Mouse (Mus musculus) T-helper 1 cell (primary cell): ENCODE measurements around the gene Tmem123.

Experiments used
- in situ Hi-C: fragments of 300-600 bp; cut with MboI, MseI; formaldehyde crosslinking; loops from one replicate; pipeline ENCODE4 v1.15.1; 2025; ENCODE audit warnings: high pct_unique_total_duplicates

The Tmem123 gene

DNA sequence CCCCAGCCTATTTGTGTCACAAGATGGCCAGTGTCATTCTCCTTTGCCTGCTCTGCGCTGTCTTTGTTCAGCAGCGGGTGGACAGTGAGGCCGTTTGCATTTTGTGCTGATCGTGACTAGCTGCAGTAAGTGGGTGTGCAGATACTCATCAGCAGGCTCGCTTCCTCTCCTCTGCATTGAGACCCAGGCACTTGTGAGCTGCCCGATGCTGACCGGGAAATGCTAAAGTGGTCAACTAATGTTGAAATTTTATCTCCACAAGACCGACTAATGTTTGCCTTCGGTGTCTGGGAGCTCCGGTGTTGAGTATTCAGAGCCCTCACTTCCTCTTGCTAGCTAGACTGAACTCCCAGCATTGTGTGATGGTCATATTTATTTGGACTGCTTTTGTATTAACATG, 10.7 kb downstream of the Tmem123 start:
- in situ Hi-C loops = no loop called here

DNA sequence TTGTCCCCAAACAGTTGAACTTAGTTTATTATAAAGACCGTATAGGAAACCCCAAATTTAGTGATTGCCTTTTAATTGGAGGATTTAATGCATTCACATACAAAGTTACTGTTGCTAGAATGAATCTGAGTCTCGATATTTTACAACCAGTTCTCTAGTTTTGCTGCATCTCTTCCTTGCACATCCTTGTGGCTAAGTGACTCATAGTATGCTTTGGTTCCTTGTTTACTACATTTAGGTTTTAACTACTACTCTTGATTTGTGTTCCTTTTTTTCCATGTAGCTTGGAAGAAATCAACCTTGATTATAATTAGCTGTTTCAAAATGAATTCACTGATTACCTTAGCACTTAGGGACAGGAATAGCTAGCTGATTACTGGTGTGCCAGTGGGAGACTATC, 11.2 kb downstream of the Tmem123 start:
- in situ Hi-C loops = loop anchor here (5.0 kb wide), 1 partner anchor 67 kb away; no protein-coding TSS in a partner anchor

DNA sequence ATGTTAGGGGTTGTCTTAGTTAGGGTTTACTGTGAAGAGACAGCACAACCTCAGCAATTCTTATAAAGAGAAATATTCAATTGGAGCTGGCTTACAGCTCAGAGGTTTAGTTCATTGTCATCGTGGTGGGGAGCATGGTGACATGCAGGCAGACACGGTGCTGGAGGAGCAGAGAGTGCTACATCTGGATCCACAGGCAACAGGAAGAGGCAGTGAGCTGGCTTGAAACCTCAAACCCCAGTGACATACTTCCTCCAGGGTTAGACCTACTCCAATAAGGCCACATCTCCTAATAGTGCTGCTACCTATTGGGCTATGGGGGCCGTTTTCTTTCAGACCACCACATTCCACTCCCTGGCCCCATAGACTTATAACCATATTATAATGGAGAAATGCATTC, 12.1 kb downstream of the Tmem123 start:
- in situ Hi-C loops = loop anchor here (5.0 kb wide), 1 partner anchor 66 kb away; no protein-coding TSS in a partner anchor

DNA sequence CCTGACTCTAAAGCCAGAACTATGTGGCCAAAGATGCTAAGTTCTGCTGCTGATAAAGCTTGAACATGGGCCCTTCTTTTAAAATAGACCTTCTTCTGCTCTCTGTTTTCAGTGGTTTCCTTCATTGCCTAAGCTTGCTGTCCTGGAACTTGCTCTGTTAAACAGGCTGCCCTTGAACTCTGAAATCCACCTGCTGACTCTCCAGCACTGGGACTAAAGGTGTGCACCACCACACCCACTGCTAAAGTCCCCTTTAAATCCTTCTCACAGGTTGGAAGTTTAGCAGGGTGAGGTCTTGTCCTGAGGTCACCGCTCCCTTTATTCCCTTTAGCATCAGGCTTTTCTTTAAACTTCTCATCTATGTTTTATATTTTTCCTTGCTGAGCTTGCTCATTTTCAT, 13.1 kb downstream of the Tmem123 start:
- in situ Hi-C loops = loop anchor here (5.0 kb wide), 1 partner anchor 65 kb away; no protein-coding TSS in a partner anchor

DNA sequence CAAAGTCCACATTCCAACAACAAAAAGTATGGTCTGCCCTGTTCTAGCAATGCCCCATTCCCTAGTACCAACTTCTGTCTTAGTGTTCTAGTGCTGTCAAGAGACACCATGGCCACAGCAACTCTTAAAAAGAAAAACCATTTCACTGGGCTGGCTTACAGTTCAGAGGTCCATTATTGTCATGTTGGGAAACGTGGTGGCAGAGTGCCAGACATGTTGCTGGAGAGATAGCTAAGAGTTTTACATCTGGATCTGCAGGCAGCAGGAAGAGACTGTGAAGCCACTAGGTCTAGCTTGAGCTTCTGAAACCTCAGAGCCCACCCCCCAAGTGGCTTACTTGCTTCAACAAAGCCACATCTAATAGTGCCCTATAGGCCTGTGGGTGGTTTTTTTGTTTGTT, 13.8 kb downstream of the Tmem123 start:
- in situ Hi-C loops = loop anchor here (5.0 kb wide), 1 partner anchor 65 kb away; no protein-coding TSS in a partner anchor

DNA sequence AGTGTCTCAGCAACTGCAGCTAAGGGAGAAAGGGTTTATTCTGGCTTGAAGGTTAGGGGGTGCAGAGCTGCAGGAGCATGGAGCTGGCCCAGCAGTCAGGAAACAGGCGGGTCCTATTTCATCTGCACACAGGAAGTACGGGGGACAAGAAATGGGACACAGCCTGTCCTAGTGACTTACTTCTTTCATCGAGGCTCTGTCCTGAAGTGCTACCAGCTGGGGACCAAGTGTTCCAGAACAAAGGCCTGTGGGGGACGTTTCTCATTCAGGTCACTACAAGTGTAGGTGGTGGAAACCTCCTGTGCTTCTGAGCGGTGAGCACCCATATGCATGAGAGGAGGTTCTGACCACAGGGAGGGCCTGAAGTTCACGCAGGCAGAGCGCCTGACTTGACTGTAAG, 14.9 kb downstream of the Tmem123 start:
- in situ Hi-C loops = loop anchor here (5.0 kb wide), 1 partner anchor 64 kb away; no protein-coding TSS in a partner anchor

DNA sequence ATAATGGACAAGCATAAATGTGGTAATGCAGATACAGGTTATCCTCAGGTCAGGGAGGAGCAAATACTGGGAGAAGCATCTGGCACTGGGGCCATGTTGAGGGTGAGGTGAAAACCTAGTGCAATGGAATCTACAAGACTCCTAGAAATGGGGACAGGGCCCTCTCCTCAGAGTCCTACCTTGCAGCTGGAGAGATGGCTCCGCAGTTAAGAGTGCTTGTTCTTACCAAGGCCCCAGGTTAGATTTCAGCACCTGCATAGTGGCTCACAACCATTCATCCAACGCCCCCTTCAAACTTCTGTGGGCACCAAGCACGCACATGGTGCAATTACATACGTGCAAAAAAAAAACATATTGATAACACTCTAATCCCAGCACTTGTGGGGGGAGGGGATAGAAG, 15.9 kb downstream of the Tmem123 start:
- in situ Hi-C loops = loop anchor here (5.0 kb wide), 1 partner anchor 63 kb away; no protein-coding TSS in a partner anchor

DNA sequence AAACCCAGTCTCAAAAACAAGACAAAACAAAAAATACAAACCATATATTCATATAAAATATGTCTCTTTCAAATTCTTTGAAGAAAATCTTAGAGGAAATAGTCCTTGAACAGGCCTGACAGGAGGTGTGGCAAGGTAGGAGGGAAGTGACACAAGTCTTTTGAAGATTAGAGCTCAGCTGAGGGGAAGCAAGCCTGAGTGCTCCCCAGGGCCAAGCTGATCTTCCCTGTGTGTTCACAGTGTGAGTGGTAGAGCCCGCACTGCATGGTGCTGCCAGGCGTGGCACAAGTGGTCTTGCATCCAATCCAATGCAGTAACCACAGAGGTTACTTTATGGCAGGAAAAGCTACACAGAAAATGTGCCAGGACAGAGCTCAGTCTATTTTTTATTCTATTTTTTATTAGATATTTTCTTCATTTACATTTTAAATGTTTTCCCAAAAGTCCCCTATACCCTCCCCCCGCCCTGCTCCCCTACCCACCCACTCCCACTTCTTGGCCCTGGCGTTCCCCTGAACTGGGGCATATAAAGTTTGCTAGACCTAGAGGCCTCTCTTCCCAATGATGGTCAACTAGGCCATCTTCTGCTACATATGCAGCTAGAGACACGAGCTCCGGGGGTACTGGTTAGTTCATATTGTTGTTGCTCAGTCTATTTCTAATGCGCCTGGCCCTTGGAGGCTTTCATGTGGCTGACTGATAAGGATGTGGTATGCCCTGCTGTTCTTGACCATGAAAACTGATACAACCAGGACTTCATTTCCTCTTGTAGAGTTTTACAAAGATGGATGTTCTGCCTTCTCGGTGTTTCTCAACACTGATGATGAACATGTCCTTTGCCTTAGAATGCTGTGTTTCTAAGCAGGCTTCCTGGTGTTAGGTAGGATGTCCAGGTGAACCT, 16.7 kb downstream of the Tmem123 start:
- in situ Hi-C loops = no loop called here

DNA sequence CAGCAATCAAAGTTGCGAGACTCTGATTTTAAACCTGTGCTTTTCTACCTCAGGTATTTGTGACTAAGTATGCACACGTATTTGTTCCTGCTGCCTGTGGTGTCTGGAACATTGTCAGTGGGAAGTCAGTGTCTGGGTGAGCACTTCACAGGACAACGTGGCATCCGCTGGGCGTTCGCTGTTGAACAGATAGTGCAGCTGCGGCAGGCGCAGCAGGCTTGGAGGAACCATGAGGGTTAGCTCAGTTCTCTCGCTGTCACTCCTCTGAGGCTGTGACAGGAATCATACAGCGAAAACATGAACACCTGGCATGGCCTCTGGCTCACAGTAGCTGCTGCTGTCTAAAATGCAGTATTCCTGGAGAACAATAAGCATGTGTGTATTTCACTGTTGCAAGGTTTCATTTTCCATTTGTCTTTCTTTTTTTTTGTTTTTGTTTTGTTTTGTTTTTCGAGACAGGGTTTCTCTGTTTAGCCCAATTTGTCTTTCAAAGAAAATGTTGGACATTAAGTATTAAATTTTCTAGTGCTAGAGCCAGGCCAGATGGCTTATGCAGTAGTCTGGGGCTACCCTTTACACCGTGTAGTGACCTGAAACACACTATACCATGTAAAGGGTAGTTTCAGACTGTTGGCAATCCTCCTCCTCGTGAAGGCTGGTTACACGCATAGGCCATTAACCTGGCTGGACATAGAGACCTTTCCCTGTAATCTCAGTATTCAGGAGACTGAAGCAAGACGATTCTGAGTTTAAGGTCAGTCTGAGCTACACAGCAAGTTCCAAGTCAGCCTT, 20.2 kb downstream of the Tmem123 start:
- in situ Hi-C loops = no loop called here

DNA sequence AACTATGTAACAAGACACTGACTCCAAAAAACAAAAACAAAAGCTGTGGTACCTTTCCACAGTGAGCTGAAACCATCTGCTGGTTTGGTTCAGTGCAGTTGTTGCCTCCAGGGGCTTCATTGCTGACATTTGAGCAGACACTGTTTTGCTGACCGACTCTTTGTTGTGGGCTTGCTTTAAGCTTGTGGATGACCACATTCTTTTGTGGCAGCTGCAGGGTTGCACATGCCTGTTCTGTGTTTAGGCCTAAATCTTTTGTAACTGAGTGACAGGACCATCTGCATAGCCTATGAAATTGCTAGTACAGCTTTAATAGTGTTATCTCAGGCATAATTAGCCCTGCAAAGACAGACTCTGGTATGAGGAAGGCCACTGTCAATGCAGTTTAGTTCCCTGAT, 20.8 kb downstream of the Tmem123 start:
- in situ Hi-C loops = no loop called here

DNA sequence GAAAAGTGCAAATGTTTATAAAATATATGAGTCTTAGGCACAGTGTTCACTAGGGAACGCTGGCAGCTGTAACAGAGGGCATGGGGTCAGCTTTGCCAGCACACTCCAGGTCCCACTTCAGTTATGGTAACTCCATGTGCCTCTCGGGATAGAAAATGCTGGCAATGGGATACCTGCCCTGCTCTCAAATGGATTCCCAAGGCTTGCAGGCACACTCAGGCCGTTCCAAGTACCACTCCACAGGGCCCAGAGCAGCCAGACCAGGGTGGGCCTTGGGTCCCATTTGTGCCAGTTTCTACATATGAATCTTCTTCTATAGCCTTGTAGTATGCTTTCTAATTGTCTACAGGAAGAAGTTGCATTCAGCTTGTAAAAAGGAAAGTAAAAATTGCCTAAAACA, 21.6 kb downstream of the Tmem123 start:
- in situ Hi-C loops = no loop called here

DNA sequence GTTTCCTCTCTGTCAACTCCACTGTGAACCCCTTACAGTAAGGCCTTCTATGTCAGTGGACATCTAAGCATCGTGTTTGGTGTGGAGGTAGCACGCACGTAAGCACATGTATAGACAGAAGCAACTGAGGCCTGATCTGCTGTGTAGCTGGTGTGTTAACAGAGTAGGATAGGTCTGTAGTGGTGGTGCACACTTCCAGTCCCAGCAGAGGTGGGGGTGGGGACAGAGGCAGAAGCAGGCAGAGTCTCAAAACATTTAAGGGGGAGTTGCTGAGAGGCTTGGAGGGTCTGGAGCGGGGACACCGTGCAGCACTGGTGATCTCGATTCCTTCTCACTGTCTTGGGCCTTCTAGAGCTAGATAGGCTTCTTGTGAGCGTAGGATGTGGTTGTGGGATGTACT, 22.2 kb downstream of the Tmem123 start:
- in situ Hi-C loops = no loop called here

DNA sequence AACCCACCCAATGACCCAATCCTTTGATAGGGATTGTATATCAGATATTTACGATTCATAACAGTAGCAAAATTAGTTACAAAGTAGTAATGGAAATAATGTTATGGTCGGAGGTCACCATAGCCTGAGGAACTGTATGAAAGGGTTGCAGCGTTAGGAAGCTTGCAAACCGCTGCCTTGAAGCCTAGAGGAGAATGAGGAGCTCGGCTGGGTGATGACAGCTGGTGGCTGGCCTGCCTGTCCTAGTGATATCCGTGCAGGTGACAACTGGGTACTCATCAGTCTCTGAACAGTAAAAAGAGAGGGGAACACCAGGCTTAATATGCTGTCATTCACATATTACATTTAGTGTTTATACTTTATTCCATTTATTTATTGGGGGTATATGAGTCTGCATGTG, 24.6 kb downstream of the Tmem123 start:
- in situ Hi-C loops = no loop called here

DNA sequence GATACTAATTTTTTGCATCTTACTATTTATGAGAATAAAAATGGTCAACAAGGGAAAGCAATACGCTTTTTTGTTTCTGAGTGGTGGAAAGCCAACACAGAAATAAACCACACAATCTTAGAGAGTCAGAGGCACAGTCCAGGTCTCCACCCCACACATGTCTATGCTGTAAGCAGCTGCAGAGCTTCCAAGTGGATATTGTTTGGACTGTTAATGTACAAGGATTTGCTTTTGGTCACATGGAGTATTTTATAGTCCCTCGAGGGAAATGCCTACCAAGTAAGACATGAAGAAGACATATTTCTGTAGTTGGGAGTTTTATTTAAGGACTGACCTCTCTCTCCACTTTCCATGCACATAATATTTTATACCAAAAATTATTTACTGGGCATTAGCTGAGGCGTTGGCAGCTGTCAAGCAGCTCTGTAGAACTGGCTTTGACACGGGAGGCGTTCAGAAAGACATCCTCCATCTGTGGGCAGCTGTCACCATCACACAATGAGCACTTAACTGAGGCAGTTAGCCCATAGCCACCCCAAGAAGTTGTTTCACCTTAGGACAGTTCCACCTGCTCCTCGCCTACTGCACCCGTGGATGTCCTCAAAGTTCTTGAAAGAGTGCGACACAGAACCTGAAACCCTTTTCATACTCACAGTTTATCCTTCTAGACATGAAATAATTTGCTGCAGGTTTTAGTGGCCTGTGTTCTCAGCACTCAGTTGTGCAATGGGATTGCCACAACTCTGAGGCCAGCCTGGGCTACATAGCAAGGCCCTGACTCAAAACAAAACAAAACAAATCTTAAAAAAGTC, 26.1 kb downstream of the Tmem123 start:
- in situ Hi-C loops = no loop called here

DNA sequence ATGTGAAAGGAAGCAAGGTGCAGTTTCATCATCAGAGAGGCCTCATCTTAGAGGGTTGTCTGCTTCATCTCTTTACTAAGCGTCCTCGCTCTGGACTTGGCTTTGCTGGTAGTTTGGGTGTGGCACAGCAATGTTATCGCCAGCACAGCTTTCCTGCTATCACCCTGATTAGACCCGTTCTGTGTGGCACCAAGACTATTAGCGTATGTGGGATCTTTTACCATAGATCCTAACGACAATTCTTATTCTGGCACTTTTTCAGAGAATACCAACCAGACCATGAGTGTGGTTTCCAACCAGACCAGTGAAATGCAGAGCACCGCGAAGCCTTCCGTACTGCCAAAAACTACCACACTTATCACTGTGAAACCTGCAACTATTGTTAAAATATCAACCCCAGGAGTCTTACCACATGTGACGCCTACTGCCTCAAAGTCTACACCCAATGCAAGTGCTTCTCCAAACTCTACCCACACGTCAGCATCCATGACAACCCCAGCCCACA, 26.8 kb downstream of the Tmem123 start:
- in situ Hi-C loops = no loop called here

DNA sequence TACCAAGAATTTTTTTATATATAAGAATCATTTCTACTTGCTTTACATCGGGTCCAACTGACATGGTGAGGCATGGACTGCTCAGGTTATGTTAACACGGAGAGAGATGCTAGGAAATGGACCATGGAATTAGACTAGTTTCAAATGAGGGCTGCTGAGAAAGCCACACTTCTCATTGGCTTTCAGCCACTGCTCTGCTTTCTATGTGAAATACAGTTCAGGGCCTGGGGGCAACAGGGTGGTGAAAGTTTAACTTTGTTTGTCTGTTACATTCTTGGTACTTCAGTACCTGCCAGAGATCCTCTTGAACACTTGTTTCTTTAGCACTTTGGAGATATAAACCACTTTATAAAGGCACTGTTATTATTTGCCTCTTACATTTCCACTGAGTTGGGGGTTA, 29.7 kb downstream of the Tmem123 start:
- in situ Hi-C loops = no loop called here

DNA sequence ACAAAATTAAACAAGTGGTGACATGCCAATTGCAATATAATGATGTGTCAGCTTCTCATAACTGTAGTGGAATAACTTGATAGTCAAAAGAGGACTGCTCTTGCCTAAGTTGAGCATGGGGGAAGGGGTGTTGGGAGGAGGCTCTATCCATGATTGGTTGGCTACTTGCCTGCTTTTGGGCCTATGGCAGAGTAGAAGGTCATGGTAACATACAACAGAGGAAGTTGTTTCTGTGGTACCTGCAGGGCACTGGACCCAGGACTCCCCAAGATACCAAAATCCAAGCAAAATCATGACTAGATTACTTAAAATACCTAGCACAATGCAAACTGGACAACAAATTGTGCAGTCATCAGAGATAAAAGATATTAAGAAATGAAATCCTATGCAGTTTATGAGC, 31.7 kb downstream of the Tmem123 start:
- in situ Hi-C loops = no loop called here

DNA sequence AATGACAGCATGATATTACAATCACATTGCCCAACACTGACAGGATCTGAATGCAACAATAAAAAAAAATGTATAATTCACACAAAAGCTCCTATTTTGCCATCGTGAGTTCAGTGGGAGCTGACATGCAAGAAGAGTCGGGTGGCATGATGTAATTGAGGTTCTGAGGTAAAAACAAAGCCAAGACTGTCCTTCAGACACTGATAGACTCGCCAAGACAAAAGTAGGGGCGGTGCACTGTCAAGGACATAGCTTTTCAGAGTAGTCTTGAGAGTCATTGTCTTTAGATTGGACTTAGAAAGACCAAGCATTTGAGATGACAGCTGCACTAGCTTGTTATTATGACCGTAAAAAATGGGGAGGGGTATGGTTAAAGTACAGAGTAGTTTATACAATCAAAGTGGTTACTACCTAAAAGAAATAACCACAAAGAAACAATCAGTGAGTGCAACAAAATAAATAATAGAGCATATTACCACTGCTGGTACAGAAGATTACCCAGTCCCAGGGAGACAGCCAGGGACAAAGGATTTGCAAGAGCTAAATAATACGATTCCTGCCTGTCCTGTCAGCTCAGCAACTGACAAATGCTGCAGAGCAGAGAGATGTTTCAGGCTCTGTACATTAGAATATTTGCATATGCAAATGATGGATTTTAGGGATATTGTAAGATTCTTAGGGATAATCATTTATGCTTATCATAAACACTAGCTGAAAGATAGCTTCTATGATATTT, 32.5 kb downstream of the Tmem123 start:
- in situ Hi-C loops = no loop called here

DNA sequence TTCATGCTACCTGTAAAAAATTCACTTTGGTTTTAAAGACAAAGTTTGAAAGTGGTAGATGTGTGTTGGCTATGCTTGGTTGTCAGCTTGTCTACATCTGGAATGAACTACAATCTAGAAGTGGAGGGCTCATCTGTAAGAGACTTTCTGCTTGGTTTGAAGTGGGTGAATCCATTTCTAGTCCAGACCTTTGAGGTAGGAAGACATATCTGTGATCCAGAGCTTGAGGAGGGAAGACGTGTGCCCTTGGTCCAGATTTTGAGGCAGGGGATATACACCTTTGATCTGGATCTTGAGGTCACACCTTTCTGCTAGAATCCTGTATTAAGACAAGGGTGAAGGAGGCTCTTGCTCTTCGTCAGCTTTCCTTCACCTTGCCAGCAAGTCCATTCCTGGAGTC, 33.7 kb downstream of the Tmem123 start:
- in situ Hi-C loops = no loop called here

DNA sequence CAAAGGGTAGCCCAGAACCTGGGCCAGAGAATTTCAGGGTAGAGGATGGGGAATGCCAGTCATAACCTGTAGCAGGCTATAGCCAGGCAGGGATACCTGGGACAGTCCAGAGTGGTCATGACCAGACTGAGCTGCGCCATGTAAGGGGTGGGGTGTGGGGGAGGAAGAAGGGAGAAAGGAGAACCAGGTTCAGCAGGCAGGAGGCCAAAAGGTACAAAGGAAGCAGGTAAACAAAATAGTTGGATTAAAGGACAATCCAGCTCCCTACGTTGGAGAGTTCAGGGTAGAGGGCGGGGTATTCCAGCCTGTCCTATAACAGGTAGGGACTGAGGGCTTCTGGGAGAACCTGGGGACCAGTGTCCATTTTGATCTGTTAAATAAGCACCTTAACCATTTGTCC, 34.7 kb downstream of the Tmem123 start:
- in situ Hi-C loops = no loop called here

DNA sequence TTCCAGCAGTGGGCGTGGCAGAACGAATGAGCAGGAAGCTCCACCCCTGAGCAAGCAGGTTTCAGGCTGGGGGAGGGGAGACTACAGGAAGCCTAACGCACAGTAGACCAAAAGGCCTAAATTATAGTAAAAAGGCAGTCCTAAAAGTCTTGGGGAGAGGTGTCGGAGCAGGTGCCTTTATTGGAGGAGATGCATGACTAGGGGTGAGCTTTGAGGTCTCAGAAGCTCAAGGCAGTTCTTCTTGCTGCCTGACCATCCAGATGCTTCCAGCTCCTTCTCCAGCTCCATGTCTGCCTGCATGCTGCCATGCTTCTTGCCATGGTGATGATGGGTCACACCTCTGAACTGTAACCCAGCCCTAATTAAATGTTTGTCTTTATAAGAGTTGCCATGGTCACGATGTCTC, 41.3 kb downstream of the Tmem123 start:
- in situ Hi-C loops = no loop called here
